ENCODE assay signal across 20 mouse cellular contexts in genomic region chr16:48446161-48446925, GRCm38 (mm10). TPM values are rescaled to one million over a fixed set of nuclear protein-coding genes. Genes with fewer than 3 reads are reported as not detected.
"Had no signal": no experiment of that assay in that cellular context is flagged by ENCODE, and none has a peak within 500 bp of the region (broad histone marks: within the 10 kb centered on the region; RNA-seq: fewer than 3 reads in every experiment).

No protein-coding gene starts in this region.

- H3K4me3 ChIP-seq: intestine, embryonic 15.5 days; layer of hippocampus, adult 2 months; limb, embryonic 13.5 days had no signal

- H3K27ac ChIP-seq: intestine, embryonic 15.5 days; layer of hippocampus, adult 2 months; limb, embryonic 13.5 days; liver, embryonic 14.5 days had no signal

- H3K36me3 ChIP-seq: intestine, embryonic 15.5 days; limb, embryonic 13.5 days had no signal

- H3K9ac ChIP-seq: intestine, embryonic 15.5 days; limb, embryonic 13.5 days; liver, embryonic 14.5 days had no signal

- H3K27me3 ChIP-seq: intestine, embryonic 15.5 days; limb, embryonic 13.5 days had no signal

- H3K9me3 ChIP-seq: intestine, embryonic 15.5 days; limb, embryonic 13.5 days had no signal

- DNase-seq: kidney, adult 18-20 months; kidney, postnatal 10 days; kidney, postnatal 4 days; left cerebral cortex, postnatal 4 days; lung, adult 2 months; lung, postnatal 36 days; retina, postnatal 1 day; right cerebral cortex, postnatal 4 days; spleen, adult 18-20 months; thymus, adult 18-20 months; thymus, postnatal 14 days had no signal

- ATAC-seq: intestine, embryonic 15.5 days; lung, postnatal 0 days had no signal

- H3K4me1 ChIP-seq: intestine, embryonic 15.5 days; limb, embryonic 13.5 days had no signal

- H3K4me2 ChIP-seq: intestine, embryonic 15.5 days; limb, embryonic 13.5 days had no signal

RNA-seq across cellular contexts. Expression of gene Morc1, which starts 15.3 kb away (rescaled TPM):
- polyA plus RNA-seq: kidney, embryonic 14.5 days; limb, embryonic 13.5 days; liver, adult 2 months; liver, embryonic 14.5 days had no signal

RNA-seq across cellular contexts. Expression of gene Gm5485, which starts 34.1 kb away (rescaled TPM):
- polyA plus RNA-seq: kidney, embryonic 14.5 days; limb, embryonic 13.5 days; liver, adult 2 months; liver, embryonic 14.5 days; lung, adult 2 months; stomach, embryonic 14.5 days; urinary bladder, adult 2 months had no signal
